Mouse (Mus musculus): ENCODE results near the gene Gcgr. TPM values are rescaled to one million over a fixed set of nuclear protein-coding genes. Genes with fewer than 3 reads are reported as not detected.
A peak's percentile ranks its signal among the peaks of the same experiment; 100 is the strongest.

The Gcgr gene
- polyA plus RNA-seq (2014; fragmentation: Nextera tagmentation; extraction: Ambion mirVana) = 1.5 and 1.8 TPM in 2 replicates

DNA sequence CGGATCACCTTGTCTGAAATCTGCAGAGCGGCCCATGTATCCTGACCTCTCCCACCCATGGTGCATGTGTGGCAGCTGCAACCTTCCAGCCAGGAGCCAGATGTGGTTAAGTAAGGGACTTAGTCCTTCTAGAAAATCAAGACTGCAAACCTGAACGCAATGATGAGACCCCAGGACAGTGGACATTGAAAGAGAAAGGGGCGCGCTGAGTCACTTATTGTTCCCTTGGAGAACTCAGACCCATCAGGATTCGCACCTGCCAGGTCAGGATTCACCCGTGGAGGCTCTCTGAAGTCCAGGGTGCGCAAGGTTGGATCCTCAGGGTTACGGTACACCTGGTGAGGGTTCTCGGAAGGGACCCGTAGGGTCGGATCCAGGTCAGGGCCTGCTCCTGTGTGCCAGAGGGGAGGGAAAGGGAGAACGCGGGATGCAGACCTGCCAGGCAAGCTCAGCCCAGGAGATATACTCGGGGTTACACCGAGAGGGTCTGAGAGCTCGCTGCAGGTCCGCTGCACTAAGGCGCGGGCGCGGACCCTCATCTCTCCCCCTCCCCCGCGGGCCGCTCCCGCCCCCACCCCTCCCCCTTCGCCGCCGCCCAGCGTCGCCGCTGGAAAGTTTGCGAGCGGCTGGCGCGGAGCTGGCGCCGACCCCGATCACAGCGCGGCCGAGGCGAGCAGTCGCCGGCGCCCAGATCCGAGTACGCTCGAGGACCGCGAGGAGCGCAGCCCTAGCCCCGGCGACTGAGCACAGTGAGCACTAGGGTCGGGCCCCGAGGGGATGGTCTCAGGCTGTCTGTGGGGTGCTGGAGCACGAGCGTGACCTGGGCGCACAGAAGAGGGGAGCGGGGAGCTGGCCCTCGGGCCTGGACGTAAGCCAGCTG is at the start of gene Gcgr:
TSS of gene Gcgr (plus strand) at position 615 of the 880 bp plus-strand sequence.
- Histone ChIP-seq H3K36me3 (ENCODE audit: control insufficient read depth, insufficient read depth, low read length) (no peaks in the 10 kb centered on the region), H3K9me3 (replicated peaks; ENCODE audit: control insufficient read depth, low read length) (no peaks in the 10 kb centered on the region), H3K9ac (ENCODE audit: low read depth, low read length) (peak within 1 kb of the TSS; percentile 59), H3K4me1 (ENCODE audit: control insufficient read depth, insufficient read depth, low read length) (0 out of 2 replicates have a peak, but pooled peaks cover 6% of the 10 kb centered on the region), H3K27me3 (ENCODE audit: control insufficient read depth, insufficient read depth, low read length) (peaks cover 75% of the 10 kb centered on the region), H3K27ac (ENCODE audit: low read depth, low read length) (no peak within 1 kb of the TSS; the same call in 1 of the 2 replicates), H3K4me2 (peak within 1 kb of the TSS; percentile 70), H3K4me3 (ENCODE audit: low read depth, low read length) (peak within 1 kb of the TSS; percentile 42)
- 7% methylated on average over 58 of the region's 62 CpGs for WGBS (ENCODE audit: insufficient replicate concordance)
- ATAC-seq (replicated peaks; ENCODE audit: insufficient number of reproducible peaks, low FRiP score, low TSS enrichment) = peak; percentile 23; the same call in 1 of the 2 replicates

- Histone ChIP-seq H3K4me3 (ENCODE audit: low read depth, low read length) (peak overlapping the region; percentile 80), H3K4me2 (peak overlapping the region; percentile 74), H3K9me3 (replicated peaks; ENCODE audit: control insufficient read depth, low read length) (no peaks in the 10 kb centered on the region), H3K27me3 (ENCODE audit: control insufficient read depth, insufficient read depth, low read length) (no peaks in the 10 kb centered on the region), H3K27ac (ENCODE audit: low read depth, low read length) (no peak overlapping the region), H3K4me1 (ENCODE audit: control insufficient read depth, insufficient read depth, low read length) (peaks cover 14% of the 10 kb centered on the region), H3K9ac (ENCODE audit: low read depth, low read length) (peak overlapping the region; percentile 96), H3K36me3 (ENCODE audit: control insufficient read depth, insufficient read depth, low read length) (peaks cover 48% of the 10 kb centered on the region)
- ATAC-seq (replicated peaks; ENCODE audit: insufficient number of reproducible peaks, low FRiP score, low TSS enrichment) = no peak
- WGBS (ENCODE audit: insufficient replicate concordance) = 83% methylated on average over 7 of the region's 7 CpGs
Observed at GRCm38 (mm10) chr11:120483448-120483934, 47.0 kb upstream of the Gcgr start.

- Histone ChIP-seq H3K9ac (ENCODE audit: low read depth, low read length) (peak within 1 kb of the TSS; percentile 96), H3K4me2 (peak within 1 kb of the TSS; percentile 74), H3K36me3 (ENCODE audit: control insufficient read depth, insufficient read depth, low read length) (peaks cover 43% of the 10 kb centered on the region), H3K9me3 (replicated peaks; ENCODE audit: control insufficient read depth, low read length) (no peaks in the 10 kb centered on the region), H3K27ac (ENCODE audit: low read depth, low read length) (peak within 1 kb of the TSS; percentile 61), H3K27me3 (ENCODE audit: control insufficient read depth, insufficient read depth, low read length) (no peaks in the 10 kb centered on the region), H3K4me1 (ENCODE audit: control insufficient read depth, insufficient read depth, low read length) (peaks cover 15% of the 10 kb centered on the region), H3K4me3 (ENCODE audit: low read depth, low read length) (peak within 1 kb of the TSS; percentile 80)
- peak; percentile 86 for ATAC-seq (replicated peaks; ENCODE audit: insufficient number of reproducible peaks, low FRiP score, low TSS enrichment)
- under 1% methylated on average over 60 of the region's 60 CpGs for WGBS (ENCODE audit: insufficient replicate concordance)
Observed at GRCm38 (mm10) chr11:120484265-120484981, 46.1 kb upstream of the Gcgr start, which contains the start of gene Mrpl12. Gene Mrpl12, plus strand, starts transcription at chr11:120484613.

DNA sequence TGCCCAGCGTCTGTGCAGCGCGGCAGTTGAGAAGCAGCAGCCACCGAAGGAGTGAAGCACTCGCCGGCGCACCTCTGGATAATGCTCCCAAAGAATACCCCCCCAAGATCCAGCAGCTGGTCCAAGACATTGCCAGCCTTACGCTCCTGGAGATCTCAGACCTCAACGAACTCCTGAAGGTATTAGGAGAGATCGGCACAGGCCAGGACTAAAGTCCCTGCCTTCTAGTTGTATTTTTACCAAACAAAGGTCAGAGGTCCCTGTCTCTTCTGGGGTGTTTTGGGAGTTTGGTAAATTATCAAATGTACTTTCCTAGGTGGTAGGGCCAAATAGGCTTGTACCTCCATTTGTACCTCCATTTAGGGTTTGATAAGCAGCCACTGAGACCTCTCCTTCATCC is 45.2 kb upstream of the Gcgr start:
- peak overlapping the region; percentile 96 for H3K9ac ChIP-seq (ENCODE audit: low read depth, low read length)
- peak overlapping the region; percentile 80 for H3K4me3 ChIP-seq (ENCODE audit: low read depth, low read length)
- ATAC-seq (replicated peaks; ENCODE audit: insufficient number of reproducible peaks, low FRiP score, low TSS enrichment) = no peak
- peaks cover 18% of the 10 kb centered on the region for H3K4me1 ChIP-seq (ENCODE audit: control insufficient read depth, insufficient read depth, low read length)
- peaks cover 44% of the 10 kb centered on the region for H3K36me3 ChIP-seq (ENCODE audit: control insufficient read depth, insufficient read depth, low read length)
- 8% methylated on average over 10 of the region's 10 CpGs for WGBS (ENCODE audit: insufficient replicate concordance)
- no peaks in the 10 kb centered on the region for H3K9me3 ChIP-seq (replicated peaks; ENCODE audit: control insufficient read depth, low read length)
- H3K27me3 ChIP-seq (ENCODE audit: control insufficient read depth, insufficient read depth, low read length) = no peaks in the 10 kb centered on the region
- peak overlapping the region; percentile 74 for H3K4me2 ChIP-seq
- H3K27ac ChIP-seq (ENCODE audit: low read depth, low read length) = peak overlapping the region; percentile 61

- Histone ChIP-seq H3K4me1 (ENCODE audit: control insufficient read depth, insufficient read depth, low read length) (peaks cover 33% of the 10 kb centered on the region), H3K4me2 (no peak overlapping the region), H3K27me3 (ENCODE audit: control insufficient read depth, insufficient read depth, low read length) (no peaks in the 10 kb centered on the region), H3K9me3 (replicated peaks; ENCODE audit: control insufficient read depth, low read length) (no peaks in the 10 kb centered on the region), H3K27ac (ENCODE audit: low read depth, low read length) (no peak overlapping the region), H3K4me3 (ENCODE audit: low read depth, low read length) (no peak overlapping the region), H3K36me3 (ENCODE audit: control insufficient read depth, insufficient read depth, low read length) (peaks cover 25% of the 10 kb centered on the region), H3K9ac (ENCODE audit: low read depth, low read length) (no peak overlapping the region)
- ATAC-seq (replicated peaks; ENCODE audit: insufficient number of reproducible peaks, low FRiP score, low TSS enrichment) = no peak
- WGBS (ENCODE audit: insufficient replicate concordance) = 76% methylated on average over 4 of the region's 4 CpGs
Observed at GRCm38 (mm10) chr11:120488516-120488915, 42.0 kb upstream of the Gcgr start.

- Histone ChIP-seq H3K27me3 (ENCODE audit: control insufficient read depth, insufficient read depth, low read length) (no peaks in the 10 kb centered on the region), H3K4me2 (no peak overlapping the region), H3K4me1 (ENCODE audit: control insufficient read depth, insufficient read depth, low read length) (peaks cover 29% of the 10 kb centered on the region), H3K36me3 (ENCODE audit: control insufficient read depth, insufficient read depth, low read length) (peaks cover 25% of the 10 kb centered on the region), H3K9ac (ENCODE audit: low read depth, low read length) (no peak overlapping the region), H3K27ac (ENCODE audit: low read depth, low read length) (peak overlapping the region; percentile 30; the same call in 1 of the 2 replicates), H3K9me3 (replicated peaks; ENCODE audit: control insufficient read depth, low read length) (no peaks in the 10 kb centered on the region), H3K4me3 (ENCODE audit: low read depth, low read length) (no peak overlapping the region)
- WGBS (ENCODE audit: insufficient replicate concordance) = 63% methylated on average over 4 of the region's 4 CpGs
- 0 out of 2 replicates have a peak, but pooled peaks have one; percentile 12 for ATAC-seq (replicated peaks; ENCODE audit: insufficient number of reproducible peaks, low FRiP score, low TSS enrichment)
Observed at GRCm38 (mm10) chr11:120489054-120489761, 41.3 kb upstream of the Gcgr start.

DNA sequence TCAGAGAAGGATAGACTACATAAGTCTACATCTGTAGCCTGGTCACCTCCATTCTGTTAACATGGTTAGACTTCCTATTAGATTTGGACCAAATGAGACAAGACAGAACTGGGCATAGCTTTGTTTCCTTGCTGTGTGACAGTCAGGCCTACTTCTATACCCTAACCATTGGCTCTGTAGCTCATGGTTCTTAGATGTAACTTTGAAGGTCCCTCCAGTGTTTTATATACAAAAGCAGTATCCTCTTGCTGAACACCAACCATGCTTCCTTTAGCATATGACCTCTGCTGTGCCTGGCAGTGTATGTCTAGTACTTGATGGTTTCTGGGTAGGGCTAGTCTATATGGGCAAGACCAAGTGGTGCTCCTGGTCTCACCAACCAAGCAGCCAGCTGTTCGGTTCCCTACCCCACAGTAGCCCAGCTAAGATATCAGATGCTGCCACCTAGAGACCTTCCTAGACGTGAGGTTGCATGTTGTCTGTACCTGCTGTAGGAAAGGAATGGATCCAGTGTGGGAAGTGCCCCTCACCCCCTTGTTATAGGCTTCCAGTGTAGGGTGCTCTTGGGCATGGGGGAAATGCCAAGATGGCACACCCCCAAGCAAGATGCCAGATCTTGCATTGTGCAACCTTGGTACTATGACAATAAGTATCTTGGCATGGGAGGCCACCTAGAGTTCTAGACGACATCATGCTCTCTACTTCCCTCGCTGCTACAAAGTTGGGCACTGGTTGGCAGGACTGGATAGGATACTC is 40.0 kb upstream of the Gcgr start:
- Histone ChIP-seq H3K4me3 (ENCODE audit: low read depth, low read length) (no peak overlapping the region), H3K9me3 (replicated peaks; ENCODE audit: control insufficient read depth, low read length) (no peaks in the 10 kb centered on the region), H3K9ac (ENCODE audit: low read depth, low read length) (no peak overlapping the region), H3K4me1 (ENCODE audit: control insufficient read depth, insufficient read depth, low read length) (peaks cover 25% of the 10 kb centered on the region), H3K27me3 (ENCODE audit: control insufficient read depth, insufficient read depth, low read length) (no peaks in the 10 kb centered on the region), H3K36me3 (ENCODE audit: control insufficient read depth, insufficient read depth, low read length) (peaks cover 28% of the 10 kb centered on the region), H3K27ac (ENCODE audit: low read depth, low read length) (no peak overlapping the region), H3K4me2 (peak overlapping the region; percentile 93)
- 34% methylated on average over 4 of the region's 4 CpGs for WGBS (ENCODE audit: insufficient replicate concordance)
- ATAC-seq (replicated peaks; ENCODE audit: insufficient number of reproducible peaks, low FRiP score, low TSS enrichment) = no peak
